Mouse (Mus musculus) heart, embryonic 12.5 days (tissue): ENCODE measurements at regions not wholly inside any gene's neighbourhood (a gene's known extent, or its start where the extent isn't known, plus 50 kb on each side); places are given as distances from the start of the nearest gene placed in this dataset.

Experiments used
- ATAC-seq: fragments of 200-750 bp; cut with Nextera tagmentation; 2 replicates; pipeline ENCODE4 v1.8.0; 2017; ENCODE audit warnings: moderate TSS enrichment, moderate library complexity; ENCODE audit not compliant: insufficient number of reproducible peaks, low FRiP score
- H3K27ac ChIP-seq: fragments of 300-500 bp; sonication (generic); 2 replicates; pipeline ENCODE4 v1.5.1; 2016; ENCODE audit warnings: mild to moderate bottlenecking, moderate library complexity; ENCODE audit not compliant: poor library complexity, severe bottlenecking
- H3K27me3 ChIP-seq: fragments of 300-500 bp; sonication (generic); replicated peaks from 2 replicates; pipeline ENCODE4 v1.6.1; 2016; ENCODE audit warnings: mild to moderate bottlenecking, moderate library complexity
- H3K36me3 ChIP-seq: fragments of 300-500 bp; sonication (generic); 2 replicates; pipeline ENCODE4 v1.6.1; 2016; ENCODE audit warnings: mild to moderate bottlenecking, moderate library complexity
- H3K4me1 ChIP-seq: fragments of 300-500 bp; sonication (generic); replicated peaks from 2 replicates; pipeline ENCODE4 v1.6.1; 2016; ENCODE audit warnings: mild to moderate bottlenecking
- H3K4me2 ChIP-seq: fragments of 300-500 bp; sonication (generic); 2 replicates; pipeline ENCODE4 v1.6.1; 2016; ENCODE audit warnings: mild to moderate bottlenecking, moderate library complexity
- H3K4me3 ChIP-seq: fragments of 300-500 bp; sonication (generic); 2 replicates; pipeline ENCODE4 v1.5.1; 2016; ENCODE audit warnings: mild to moderate bottlenecking
- H3K9ac ChIP-seq: fragments of 300-500 bp; sonication (generic); 2 replicates; pipeline ENCODE4 v1.6.1; 2016; ENCODE audit warnings: mild to moderate bottlenecking, moderate library complexity
- H3K9me3 ChIP-seq: fragments of 300-500 bp; sonication (generic); replicated peaks from 2 replicates; pipeline ENCODE4 v1.6.1; 2016; ENCODE audit warnings: mild to moderate bottlenecking, moderate library complexity
- WGBS: fragments of 180-500 bp; shearing (Covaris S2); methylation state at CpG from one replicate; pipeline ENCODE4 v1.1.7; 2016; 5-methylcytosine and 5-hydroxymethylcytosine counted together

DNA sequence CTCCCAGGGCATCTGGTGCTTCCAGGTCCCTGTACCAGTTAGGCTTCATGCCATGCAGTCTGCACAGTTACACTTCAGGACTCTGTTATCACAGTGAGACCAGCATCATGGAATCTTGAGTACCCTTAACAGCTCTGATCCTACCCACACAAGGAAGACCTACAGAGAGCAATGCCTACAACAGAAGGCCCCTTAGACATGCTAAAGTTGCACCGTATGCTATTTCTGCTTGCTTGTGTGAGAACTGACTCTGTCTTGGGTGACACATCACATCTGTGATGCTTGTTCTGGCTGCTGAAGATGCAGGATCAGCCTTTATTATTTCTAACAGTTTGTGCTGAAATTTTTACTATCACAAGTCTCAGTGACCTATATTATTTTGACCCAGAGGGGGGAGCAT is 135.0 kb upstream of the Sh3bp4 start:
- no peak overlapping the region for H3K27ac ChIP-seq
- H3K9ac ChIP-seq = no peak overlapping the region
- H3K4me1 ChIP-seq = no peaks in the 10 kb centered on the region; the same call in 1 of the 2 replicates
- H3K36me3 ChIP-seq = no peaks in the 10 kb centered on the region
- no peak for ATAC-seq
- H3K4me3 ChIP-seq = no peak overlapping the region
- 0 out of 2 replicates have a peak, but pooled peaks cover 4% of the 10 kb centered on the region for H3K9me3 ChIP-seq
- H3K4me2 ChIP-seq = no peak overlapping the region
- 77% methylated on average over 1 of the region's 1 CpGs for WGBS
- no peaks in the 10 kb centered on the region for H3K27me3 ChIP-seq

DNA sequence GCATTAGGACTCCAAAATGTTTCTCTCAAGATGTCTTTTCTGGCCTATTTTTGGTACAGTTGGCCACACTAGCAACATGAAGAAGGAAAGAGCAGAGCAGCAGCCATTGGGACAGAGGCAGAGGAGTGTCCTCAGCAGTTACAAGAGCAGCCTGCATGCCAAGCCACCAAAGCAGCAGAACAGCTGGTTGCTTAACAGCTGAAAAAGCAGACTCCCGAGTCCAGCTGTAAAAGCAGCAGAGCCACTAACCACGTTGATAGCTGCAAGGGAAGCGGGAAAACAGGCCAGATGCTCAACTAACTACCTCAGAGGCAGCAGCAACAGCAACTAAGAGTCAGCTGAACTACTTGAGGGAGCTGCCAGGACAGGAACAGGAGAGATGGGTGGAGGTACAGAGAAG is 134.4 kb upstream of the Sh3bp4 start:
- no peak overlapping the region for H3K4me2 ChIP-seq
- WGBS = 72% methylated on average over 3 of the region's 3 CpGs

DNA sequence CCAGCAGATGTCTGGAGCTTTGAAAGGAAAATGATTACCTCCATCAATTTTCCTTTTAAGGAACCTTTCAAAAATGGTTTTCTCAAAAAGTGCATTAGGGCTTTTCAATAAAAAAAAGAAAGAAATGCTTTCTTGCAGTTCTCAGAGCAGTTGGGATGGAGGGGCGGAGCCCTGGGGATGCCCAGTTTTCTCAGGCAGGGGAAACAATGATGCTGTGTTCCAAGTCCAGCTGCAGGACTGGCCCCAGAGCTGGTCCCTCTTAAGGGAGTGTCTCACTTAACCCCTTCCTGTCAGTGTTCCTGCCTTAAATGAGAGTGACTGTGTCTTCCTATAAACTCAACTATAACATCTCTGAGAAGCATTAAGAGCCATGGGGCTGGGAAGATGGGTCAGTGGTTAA is 132.9 kb upstream of the Sh3bp4 start:
- WGBS = 64% methylated on average over 1 of the region's 1 CpGs
- no peaks in the 10 kb centered on the region for H3K9me3 ChIP-seq
- no peak overlapping the region for H3K4me3 ChIP-seq
- no peaks in the 10 kb centered on the region; the same call in 1 of the 2 replicates for H3K4me1 ChIP-seq
- no peak overlapping the region for H3K27ac ChIP-seq
- no peak overlapping the region for H3K9ac ChIP-seq
- H3K36me3 ChIP-seq = no peaks in the 10 kb centered on the region
- no peaks in the 10 kb centered on the region for H3K27me3 ChIP-seq
- ATAC-seq = no peak
- H3K4me2 ChIP-seq = no peak overlapping the region

More for the DNA sequence above, 134.4 kb upstream of the Sh3bp4 start:
- H3K27ac ChIP-seq = no peak overlapping the region
- H3K27me3 ChIP-seq = no peaks in the 10 kb centered on the region
- ATAC-seq = no peak
- no peaks in the 10 kb centered on the region for H3K36me3 ChIP-seq
- H3K9me3 ChIP-seq = 0 out of 2 replicates have a peak, but pooled peaks cover 4% of the 10 kb centered on the region
- no peaks in the 10 kb centered on the region; the same call in 1 of the 2 replicates for H3K4me1 ChIP-seq
- no peak overlapping the region for H3K4me3 ChIP-seq
- H3K9ac ChIP-seq = no peak overlapping the region

DNA sequence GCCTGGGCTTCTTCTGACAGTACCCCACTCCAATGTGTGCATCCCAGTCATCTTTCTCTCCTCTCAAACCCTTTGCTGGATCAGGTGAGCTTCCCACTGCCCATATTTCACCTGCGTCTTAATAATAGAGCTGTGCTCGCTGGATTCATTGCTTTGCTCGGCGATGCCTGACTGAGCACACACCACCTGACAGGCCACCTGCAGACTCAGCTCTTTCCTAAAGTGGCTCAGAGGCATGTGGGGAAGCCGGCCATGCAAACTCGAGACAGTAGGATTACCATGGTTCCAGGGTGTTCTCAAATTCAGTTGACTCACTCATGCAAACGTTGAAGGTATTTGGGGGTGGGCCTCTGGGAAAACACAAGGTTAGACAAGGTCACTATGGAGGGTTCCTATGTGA is 131.8 kb upstream of the Sh3bp4 start:
- ATAC-seq = no peak
- no peaks in the 10 kb centered on the region for H3K36me3 ChIP-seq

DNA sequence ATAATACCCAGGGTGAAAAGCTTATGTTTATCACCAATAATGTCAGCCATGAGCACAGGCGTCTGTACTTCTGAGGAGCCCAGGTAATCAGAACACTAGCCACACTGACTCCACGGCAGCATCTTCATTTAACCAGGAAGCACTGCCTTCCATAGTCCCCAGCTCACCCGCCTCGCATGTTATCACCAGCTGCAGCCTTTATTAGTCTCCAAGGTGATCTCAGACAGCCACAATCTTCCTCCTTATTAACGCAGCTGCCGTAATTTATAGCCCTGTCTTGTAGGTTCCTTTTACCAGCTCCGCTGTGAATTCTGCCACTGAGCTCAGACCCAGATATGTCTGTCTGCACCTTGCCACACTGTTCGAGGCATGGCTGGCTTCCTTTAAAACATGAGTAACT is 127.2 kb upstream of the Sh3bp4 start:
- Histone ChIP-seq H3K27ac (no peak overlapping the region), H3K9me3 (no peaks in the 10 kb centered on the region), H3K9ac (no peak overlapping the region), H3K4me2 (no peak overlapping the region), H3K4me3 (no peak overlapping the region), H3K4me1 (no peaks in the 10 kb centered on the region; the same call in 1 of the 2 replicates), H3K27me3 (no peaks in the 10 kb centered on the region), H3K36me3 (no peaks in the 10 kb centered on the region)
- 56% methylated on average over 8 of the region's 8 CpGs for WGBS
- no peak for ATAC-seq

More for the DNA sequence above, 131.8 kb upstream of the Sh3bp4 start:
- Histone ChIP-seq H3K9me3 (no peaks in the 10 kb centered on the region), H3K27ac (no peak overlapping the region), H3K9ac (no peak overlapping the region), H3K4me3 (no peak overlapping the region), H3K4me1 (no peaks in the 10 kb centered on the region; the same call in 1 of the 2 replicates), H3K4me2 (no peak overlapping the region), H3K27me3 (no peaks in the 10 kb centered on the region)
- WGBS = 78% methylated on average over 7 of the region's 7 CpGs

DNA sequence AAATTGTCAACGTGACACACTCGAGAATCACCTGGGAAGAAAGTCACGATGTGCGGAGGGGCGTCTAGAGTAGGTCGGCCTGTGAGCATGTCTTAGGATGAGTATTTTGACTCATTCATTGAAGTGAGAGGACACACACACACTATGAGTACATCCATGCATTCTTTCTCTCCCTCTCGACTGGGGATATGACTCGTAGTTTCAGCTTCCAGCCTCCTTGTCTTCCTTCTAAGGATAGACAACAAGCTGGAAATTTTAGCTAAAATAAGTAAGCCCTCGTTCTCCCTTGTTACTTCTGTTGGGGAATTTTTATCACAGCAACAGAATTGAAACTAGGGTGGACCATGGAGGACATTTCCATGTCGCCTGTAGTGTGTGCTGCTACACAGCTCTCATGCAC is 124.3 kb upstream of the Sh3bp4 start:
- no peak for ATAC-seq
- Histone ChIP-seq H3K9me3 (peaks cover 3% of the 10 kb centered on the region; the same call in 1 of the 2 replicates), H3K36me3 (no peaks in the 10 kb centered on the region), H3K4me2 (no peak overlapping the region), H3K27me3 (no peaks in the 10 kb centered on the region), H3K27ac (no peak overlapping the region), H3K4me3 (no peak overlapping the region), H3K9ac (no peak overlapping the region), H3K4me1 (no peaks in the 10 kb centered on the region)
- WGBS = 82% methylated on average over 10 of the region's 10 CpGs

DNA sequence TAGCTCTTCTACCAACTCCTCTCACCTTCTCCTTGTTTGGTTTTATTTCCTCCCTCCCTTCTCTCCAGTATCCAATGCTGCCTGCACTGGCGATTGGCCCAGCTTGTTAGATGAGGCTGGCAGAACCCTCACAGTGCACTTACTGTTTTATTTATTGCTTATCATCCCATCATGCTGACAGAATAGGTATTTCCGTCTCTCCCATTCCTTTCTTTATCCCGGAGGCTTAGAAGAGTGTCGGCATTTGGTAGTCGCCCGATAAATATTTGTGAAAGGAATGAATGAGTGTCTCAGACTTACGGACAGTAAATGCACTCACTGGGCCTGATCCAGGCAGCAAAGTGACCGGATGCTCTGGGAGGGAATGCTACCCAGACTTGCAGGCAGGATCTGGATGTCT is 123.8 kb upstream of the Sh3bp4 start:
- Histone ChIP-seq H3K36me3 (no peaks in the 10 kb centered on the region), H3K4me1 (no peaks in the 10 kb centered on the region), H3K4me2 (no peak overlapping the region), H3K4me3 (no peak overlapping the region), H3K27me3 (no peaks in the 10 kb centered on the region), H3K27ac (no peak overlapping the region), H3K9ac (no peak overlapping the region), H3K9me3 (peaks cover 3% of the 10 kb centered on the region; the same call in 1 of the 2 replicates)
- 66% methylated on average over 8 of the region's 8 CpGs for WGBS
- ATAC-seq = no peak

DNA sequence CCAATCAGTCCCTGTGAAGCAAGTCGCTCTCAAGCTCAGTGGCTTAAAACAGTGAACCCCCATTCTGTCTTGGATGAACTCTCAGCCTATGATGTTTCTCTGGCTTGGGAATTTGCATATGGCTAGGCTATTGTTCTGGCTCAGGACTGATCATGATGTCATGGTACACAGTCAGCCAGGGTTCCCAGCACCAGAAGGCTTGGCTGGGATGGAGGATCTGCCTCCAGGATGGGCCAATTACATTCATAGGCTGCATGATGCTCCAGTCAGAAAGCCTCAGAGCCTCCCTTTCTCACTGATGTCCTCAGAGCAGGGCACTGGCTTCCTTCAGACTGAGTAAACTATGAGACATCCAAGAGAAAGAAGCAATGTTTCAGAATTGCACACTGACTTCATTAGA is 120.3 kb upstream of the Sh3bp4 start:
- Histone ChIP-seq H3K4me3 (no peak overlapping the region), H3K9me3 (peaks cover 3% of the 10 kb centered on the region; the same call in 1 of the 2 replicates), H3K4me2 (no peak overlapping the region), H3K36me3 (no peaks in the 10 kb centered on the region), H3K9ac (no peak overlapping the region), H3K27me3 (no peaks in the 10 kb centered on the region), H3K27ac (no peak overlapping the region), H3K4me1 (no peaks in the 10 kb centered on the region)
- ATAC-seq = no peak
- 65% methylated on average over 1 of the region's 1 CpGs for WGBS

DNA sequence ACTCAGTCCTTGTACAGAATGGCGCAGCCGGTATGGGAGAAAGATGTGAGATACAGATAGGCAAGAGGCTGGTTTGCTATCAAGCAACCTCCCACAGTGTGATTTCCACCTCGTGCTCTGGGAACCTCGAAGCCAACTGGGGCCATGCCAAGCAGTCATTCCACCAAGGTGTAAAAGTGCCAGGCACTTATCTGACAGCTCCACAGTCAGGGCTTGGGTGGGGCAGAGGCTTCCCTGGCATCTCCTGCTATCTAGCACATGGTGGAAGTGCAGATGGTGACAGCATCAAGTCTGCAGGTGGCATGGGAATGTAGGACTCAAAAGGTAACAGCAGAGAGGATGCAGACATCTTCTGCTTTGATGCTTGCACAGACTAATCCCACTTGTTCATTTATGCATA is 116.7 kb upstream of the Sh3bp4 start:
- no peak overlapping the region for H3K9ac ChIP-seq
- no peak overlapping the region for H3K4me3 ChIP-seq
- no peak for ATAC-seq
- no peaks in the 10 kb centered on the region for H3K27me3 ChIP-seq
- no peak overlapping the region for H3K4me2 ChIP-seq
- no peaks in the 10 kb centered on the region for H3K4me1 ChIP-seq
- no peak overlapping the region for H3K27ac ChIP-seq
- peaks cover 3% of the 10 kb centered on the region; the same call in 1 of the 2 replicates for H3K9me3 ChIP-seq
- WGBS = 71% methylated on average over 4 of the region's 4 CpGs
- no peaks in the 10 kb centered on the region for H3K36me3 ChIP-seq

DNA sequence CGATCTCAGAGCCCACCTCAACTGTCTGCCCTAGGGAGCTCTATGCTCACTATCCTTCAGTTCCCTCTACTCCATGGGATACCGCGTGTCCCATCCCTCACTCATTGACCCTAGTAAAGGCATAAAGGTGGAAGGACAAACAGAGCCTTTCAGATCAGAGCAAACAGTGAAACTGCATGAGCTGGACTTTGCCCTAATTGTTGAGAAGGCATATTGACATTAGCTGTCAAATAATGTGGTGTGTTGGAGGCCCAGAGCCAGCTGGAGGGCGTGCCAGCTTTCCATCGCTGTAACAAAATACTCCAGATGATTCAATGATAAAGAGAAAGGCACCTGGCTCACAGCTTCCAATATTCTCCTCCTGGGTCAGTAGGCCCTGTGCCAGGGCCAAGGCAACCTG is 115.4 kb upstream of the Sh3bp4 start:
- 76% methylated on average over 5 of the region's 5 CpGs for WGBS
- Histone ChIP-seq H3K9ac (no peak overlapping the region), H3K4me2 (no peak overlapping the region), H3K4me3 (no peak overlapping the region), H3K36me3 (no peaks in the 10 kb centered on the region), H3K27me3 (no peaks in the 10 kb centered on the region), H3K4me1 (no peaks in the 10 kb centered on the region), H3K9me3 (no peaks in the 10 kb centered on the region), H3K27ac (no peak overlapping the region)
- ATAC-seq = no peak

DNA sequence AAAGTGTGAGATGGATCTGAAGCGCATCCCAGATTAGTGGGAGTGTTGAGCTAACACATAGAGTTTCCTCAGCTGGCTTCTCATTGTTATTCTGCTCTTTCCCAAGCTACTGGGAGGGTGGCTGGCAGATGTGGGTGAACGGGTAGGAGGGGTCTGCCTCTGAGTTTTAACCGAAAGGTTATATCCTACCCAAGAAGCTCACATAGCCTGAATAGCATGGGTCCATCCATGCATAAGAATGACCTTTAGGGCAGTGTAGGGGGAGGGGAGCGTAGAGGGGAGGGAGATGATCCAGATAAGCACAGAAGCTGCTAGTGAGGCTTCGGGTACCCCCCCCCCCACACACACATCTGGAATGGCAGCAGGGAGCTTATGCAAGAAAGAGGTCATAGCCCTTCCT is 113.2 kb upstream of the Sh3bp4 start:
- H3K36me3 ChIP-seq = no peaks in the 10 kb centered on the region
- 66% methylated on average over 5 of the region's 5 CpGs for WGBS
- no peak overlapping the region for H3K27ac ChIP-seq
- H3K27me3 ChIP-seq = no peaks in the 10 kb centered on the region
- H3K9ac ChIP-seq = no peak overlapping the region
- H3K9me3 ChIP-seq = no peaks in the 10 kb centered on the region
- no peak overlapping the region for H3K4me3 ChIP-seq
- ATAC-seq = no peak
- no peaks in the 10 kb centered on the region for H3K4me1 ChIP-seq
- no peak overlapping the region for H3K4me2 ChIP-seq

DNA sequence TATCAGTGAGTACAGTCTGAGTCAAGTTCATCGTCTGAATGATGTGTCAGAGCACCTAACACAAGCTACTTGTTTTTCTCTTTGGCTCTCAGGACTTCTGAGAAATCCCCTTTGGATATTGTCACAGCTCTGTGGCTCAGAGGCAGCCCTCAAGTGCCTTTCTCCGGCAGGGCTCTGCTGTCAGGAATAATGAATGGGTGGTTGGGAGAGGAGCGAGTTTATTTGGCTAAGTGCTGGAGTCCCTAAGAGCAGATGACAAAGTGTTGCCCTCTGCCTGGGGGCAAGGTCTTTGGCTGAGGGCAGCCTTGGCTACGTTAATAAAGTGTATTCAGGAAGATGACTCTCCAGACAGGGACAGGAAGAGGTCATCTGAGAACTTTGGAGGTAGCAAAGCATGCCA is 110.5 kb upstream of the Sh3bp4 start:
- 39% methylated on average over 4 of the region's 4 CpGs for WGBS
- H3K27me3 ChIP-seq = no peaks in the 10 kb centered on the region
- no peaks in the 10 kb centered on the region for H3K36me3 ChIP-seq
- no peak overlapping the region for H3K4me3 ChIP-seq
- H3K9me3 ChIP-seq = peaks cover 3% of the 10 kb centered on the region; the same call in 1 of the 2 replicates
- H3K4me2 ChIP-seq = no peak overlapping the region
- no peak overlapping the region for H3K9ac ChIP-seq
- no peaks in the 10 kb centered on the region for H3K4me1 ChIP-seq
- ATAC-seq = no peak
- no peak overlapping the region for H3K27ac ChIP-seq
